Mouse (Mus musculus) CD4-positive, CD25-positive, alpha-beta regulatory T cell (primary cell): ENCODE data around the gene Klrk1. TPM values are rescaled to one million over a fixed set of nuclear protein-coding genes. Genes with fewer than 3 reads are reported as not detected.

Experiments
- polyA plus RNA-seq: library from polyadenylated mRNA; unstranded; fragments of 100-300 nt; shearing (Covaris generic); gene quantifications from one replicate; pipeline ENCODE4 v1.2.1, GENCODE M21; 2017

The Klrk1 gene
- 0.49 TPM for polyA plus RNA-seq

GRCm38 (mm10) chr6:129623735-129624134 lies at the start of gene Klrk1:
Gene Klrk1 (minus strand): TSS chr6:129623864.

GRCm38 (mm10) chr6:129660589-129660988 lies 36.9 kb upstream of the Klrk1 start, which contains the start of gene Klrc2:
Gene Klrc2 (minus strand): TSS chr6:129660689.

GRCm38 (mm10) chr6:129643237-129643636 lies 19.6 kb upstream of the Klrk1 start, which contains the start of gene Klrc3:
Gene Klrc3 (minus strand): TSS chr6:129643337.

GRCm38 (mm10) chr6:129591508-129591907 lies 32.2 kb downstream of the Klrk1 start, which contains the start of gene Klrd1:
Gene Klrd1 (plus strand): TSS chr6:129591782.

GRCm38 (mm10) chr6:129577605-129578004 lies 46.1 kb downstream of the Klrk1 start, which contains the start of gene Klre1:
Gene Klre1 (plus strand): TSS chr6:129577905.

Other genes with a start within 250 kb of the Klrk1 start
- gene Clec12b, start 238.0 kb downstream of the Klrk1 start, polyA plus RNA-seq = not detected
- 0.23 TPM for gene Clec1b, start 226.6 kb downstream of the Klrk1 start, polyA plus RNA-seq
- gene Clec9a, start 215.0 kb downstream of the Klrk1 start, polyA plus RNA-seq = not detected
- gene Clec1a, start 171.9 kb downstream of the Klrk1 start, polyA plus RNA-seq = not detected
- 0.67 TPM for gene Olr1, start 116.7 kb downstream of the Klrk1 start, polyA plus RNA-seq
- gene Tmem52b, start 111.3 kb downstream of the Klrk1 start, polyA plus RNA-seq = not detected
- gene Gabarapl1, start 90.7 kb downstream of the Klrk1 start, polyA plus RNA-seq = 16.2 TPM
- gene Klre1, start 46.0 kb downstream of the Klrk1 start, polyA plus RNA-seq = not detected
- gene Klrd1, start 32.1 kb downstream of the Klrk1 start, polyA plus RNA-seq = 1.9 TPM
- gene Klrc3, start 19.5 kb upstream of the Klrk1 start, polyA plus RNA-seq = not detected
- 0.06 TPM for gene Klrc2, start 36.8 kb upstream of the Klrk1 start, polyA plus RNA-seq
- gene Klrc1, start 55.1 kb upstream of the Klrk1 start, polyA plus RNA-seq = not detected
- not detected for gene Klri1, start 93.3 kb upstream of the Klrk1 start, polyA plus RNA-seq
- gene Klri2, start 116.6 kb upstream of the Klrk1 start, polyA plus RNA-seq = 0.05 TPM
- not detected for gene Gm156, start 160.4 kb upstream of the Klrk1 start, polyA plus RNA-seq
- not detected for gene Gm17631, start 238.8 kb upstream of the Klrk1 start, polyA plus RNA-seq